Comparison of ENCODE assay signal across 17 mouse cellular contexts in genomic region chr1:159386458-159386857, GRCm38 (mm10).
DNase-seq lines count a peak whose midpoint lies in the region; ATAC-seq and TF ChIP-seq lines count a peak whose summit lies in the region.
"Had no signal": no experiment of that assay in that cellular context is flagged by ENCODE, and none has a peak within 500 bp of the region (broad histone marks: within the 10 kb centered on the region; RNA-seq: fewer than 3 reads in every experiment).

No protein-coding gene starts in this region.

- no peaks in the 10 kb centered on the region for H3K27me3 ChIP-seq in cerebellum, adult 2 months (ENCODE audit: control insufficient read depth, insufficient read depth, low read length)
- H3K27me3 ChIP-seq in forebrain, embryonic 16.5 days (replicated peaks; ENCODE audit: control insufficient read depth, insufficient read depth, low read length), result no peaks in the 10 kb centered on the region
- H3K27me3 ChIP-seq: embryonic facial prominence, embryonic 15.5 days had no signal

- TF ChIP-seq CTCF in cerebellum, adult 2 months (IDR thresholded peaks at IDR 0.05; ENCODE audit: borderline replicate concordance, insufficient read depth, low read depth, low read length), result no peak

- peak; percentile 52 to 63 for DNase-seq in cerebellum, adult 2 months
- DNase-seq in cerebellum, adult 9-11 months, result no peak
- peak; percentile 39 to 62 for DNase-seq in frontal cortex, postnatal 36 days (ENCODE audit: low spot score in 2 of 2)
- no peak for DNase-seq in frontal cortex, postnatal 10 days (ENCODE audit: low spot score in 2 of 2)
- DNase-seq in layer of hippocampus, postnatal 25 days (ENCODE audit: extremely low spot score in 1 of 2, low spot score in 1 of 2), result peak; percentile 24 to 39
- no peak for DNase-seq in spleen, postnatal 14 days (ENCODE audit: low spot score in 2 of 2)
- no peak for DNase-seq in gastrocnemius, postnatal 4 days (ENCODE audit: low spot score in 2 of 2)
- DNase-seq: heart, postnatal 4 days; kidney, postnatal 10 days; lung, postnatal 10 days had no signal

- 10% methylated on average over 5 of the region's 5 CpGs for WGBS in cerebellum, adult 2 months
- 54% methylated on average over 5 of the region's 5 CpGs for WGBS in forebrain, embryonic 16.5 days

- no peak overlapping the region for H3K4me3 ChIP-seq in cerebellum, adult 2 months (replicated peaks; ENCODE audit: insufficient read depth, low read depth, low read length)
- H3K4me3 ChIP-seq in forebrain, embryonic 16.5 days (replicated peaks; ENCODE audit: low read length), result no peak overlapping the region
- H3K4me3 ChIP-seq: embryonic facial prominence, embryonic 15.5 days; heart, embryonic 10.5 days; myocyte had no signal

- no peaks in the 10 kb centered on the region for H3K36me3 ChIP-seq in forebrain, embryonic 16.5 days (ENCODE audit: control insufficient read depth, insufficient read depth)
- H3K36me3 ChIP-seq: embryonic facial prominence, embryonic 15.5 days; heart, embryonic 10.5 days had no signal

- H3K4me2 ChIP-seq in forebrain, embryonic 16.5 days (ENCODE audit: low read length), result no peak overlapping the region
- H3K4me2 ChIP-seq: embryonic facial prominence, embryonic 15.5 days; midbrain, embryonic 11.5 days had no signal

- peaks cover 9% of the 10 kb centered on the region; the same call in 1 of the 2 replicates for H3K4me1 ChIP-seq in cerebellum, adult 2 months (ENCODE audit: control insufficient read depth, insufficient read depth, low read length)
- 0 out of 2 replicates have a peak, but pooled peaks cover 4% of the 10 kb centered on the region for H3K4me1 ChIP-seq in forebrain, embryonic 16.5 days (replicated peaks; ENCODE audit: control insufficient read depth, insufficient read depth, low read length)
- H3K4me1 ChIP-seq: embryonic facial prominence, embryonic 15.5 days; heart, embryonic 10.5 days had no signal

- H3K9me3 ChIP-seq in forebrain, embryonic 16.5 days (ENCODE audit: control insufficient read depth, low read length), result no peaks in the 10 kb centered on the region
- H3K9me3 ChIP-seq: embryonic facial prominence, embryonic 15.5 days; heart, embryonic 10.5 days had no signal

- no peak for TF ChIP-seq POLR2A in cerebellum, adult 2 months (IDR thresholded peaks at IDR 0.05; ENCODE audit: borderline replicate concordance, insufficient read depth, low read length)

- H3K27ac ChIP-seq in cerebellum, adult 2 months (ENCODE audit: insufficient read depth, low read length), result no peak overlapping the region
- H3K27ac ChIP-seq in forebrain, embryonic 16.5 days (ENCODE audit: low read length), result no peak overlapping the region
- H3K27ac ChIP-seq: embryonic facial prominence, embryonic 15.5 days; heart, embryonic 10.5 days; liver, embryonic 14.5 days had no signal

- H3K9ac ChIP-seq in forebrain, embryonic 16.5 days (replicated peaks; ENCODE audit: low read depth, low read length), result no peak overlapping the region
- H3K9ac ChIP-seq: embryonic facial prominence, embryonic 15.5 days; liver, embryonic 14.5 days had no signal

- ATAC-seq in forebrain, embryonic 16.5 days, result peak; percentile 66
- ATAC-seq: activated CD4-positive, CD25-positive, alpha-beta regulatory T cell, adult 4 months had no signal

Comparison
In these comparisons a context has a peak if more than half of its experiments do, and no peak if none do; other contexts are left out.
1. DNase-seq: peak in cerebellum, adult 2 months (2 of 2), frontal cortex, postnatal 36 days (2 of 2) and layer of hippocampus, postnatal 25 days (2 of 2); none in cerebellum, adult 9-11 months (single experiment), frontal cortex, postnatal 10 days (0 of 2), spleen, postnatal 14 days (0 of 2) and gastrocnemius, postnatal 4 days (0 of 2).